Mouse (Mus musculus) forebrain, embryonic 10.5 days (tissue): Measurements from ENCODE around the gene Sipa1l3. TPM values are rescaled to one million over a fixed set of nuclear protein-coding genes. Genes with fewer than 3 reads are reported as not detected.
A peak's percentile ranks its signal among the peaks of the same experiment; 100 is the strongest.

Source experiments
- DNase-seq: peaks from one replicate; pipeline ENCODE4 v3.0.0-alpha.2; 2017; ENCODE audit warnings: low spot score; ENCODE audit errors: extremely low spot score
- H3K27ac ChIP-seq: fragments of 300-500 bp; sonication (generic); 2 replicates; pipeline ENCODE4 v1.5.1; 2016; ENCODE audit warnings: mild to moderate bottlenecking
- H3K27me3 ChIP-seq: fragments of 300-500 bp; sonication (generic); 2 replicates; pipeline ENCODE4 v1.6.1; 2016; ENCODE audit warnings: mild to moderate bottlenecking; ENCODE audit not compliant: poor library complexity, severe bottlenecking
- H3K36me3 ChIP-seq: fragments of 300-500 bp; sonication (generic); replicated peaks from 2 replicates; pipeline ENCODE4 v1.6.1; 2016; ENCODE audit warnings: mild to moderate bottlenecking, moderate library complexity
- H3K4me1 ChIP-seq: fragments of 300-500 bp; sonication (generic); 2 replicates; pipeline ENCODE4 v1.6.1; 2016
- H3K4me3 ChIP-seq: fragments of 300-500 bp; sonication (generic); 2 replicates; pipeline ENCODE4 v1.5.1; 2016; ENCODE audit warnings: mild to moderate bottlenecking, moderate library complexity
- H3K9me3 ChIP-seq: fragments of 300-500 bp; sonication (generic); 2 replicates; pipeline ENCODE4 v1.6.1; 2016; ENCODE audit warnings: mild to moderate bottlenecking, moderate library complexity
- WGBS: fragments of 180-500 bp; shearing (Covaris S2); methylation state at CpG from one replicate; pipeline ENCODE4 v1.1.7; 2016; 5-methylcytosine and 5-hydroxymethylcytosine counted together
- polyA plus RNA-seq: library from polyadenylated mRNA; unstranded; fragments of >200 nt; fragmentation: Nextera tagmentation; extraction: Ambion mirVana; gene quantifications from 2 replicates; pipeline ENCODE4 v1.2.1, GENCODE M21; 2016

Sipa1l3 gene
- polyA plus RNA-seq, 1 experiment from 2014 or later, result 12.4 TPM

DNA sequence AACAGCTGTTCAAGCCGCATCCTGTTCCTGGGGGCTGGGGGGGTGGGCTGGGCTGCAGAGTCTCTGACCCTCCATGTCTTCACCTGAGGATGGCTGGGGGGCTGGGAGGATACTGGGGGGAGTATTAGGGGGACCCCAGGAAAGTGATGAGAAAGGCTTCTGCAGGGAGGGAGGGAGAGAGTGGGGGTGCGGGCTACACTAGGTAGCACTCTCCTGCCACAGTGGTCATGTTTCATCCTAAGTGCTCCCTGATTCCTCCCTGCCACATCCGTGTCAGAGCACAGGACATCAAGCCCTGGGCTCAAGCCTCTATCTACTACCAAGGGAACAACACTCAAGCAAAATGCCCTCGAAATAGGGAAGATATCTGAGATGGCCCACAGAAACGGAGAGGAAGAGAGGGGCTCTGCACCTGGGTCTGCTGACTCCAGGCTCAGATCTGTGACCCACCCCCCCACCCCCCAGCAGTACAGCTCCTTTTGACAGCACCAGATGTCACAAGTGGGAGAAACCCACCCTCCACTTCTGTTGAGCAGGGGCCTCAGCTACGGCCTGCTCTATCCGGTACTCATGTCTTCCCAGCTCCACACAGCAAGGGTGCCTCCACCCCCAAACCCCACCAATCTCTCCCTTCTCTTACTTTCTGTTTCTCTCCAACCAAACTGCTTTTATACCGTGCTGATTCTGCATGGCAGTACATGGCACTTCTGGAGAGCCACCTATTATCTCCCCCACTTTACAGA is 106.4 kb downstream of the Sipa1l3 start:
- Histone ChIP-seq H3K4me3 (no peak overlapping the region), H3K9me3 (no peaks in the 10 kb centered on the region), H3K36me3 (no peaks in the 10 kb centered on the region), H3K4me1 (peaks cover 48% of the 10 kb centered on the region), H3K27me3 (no peaks in the 10 kb centered on the region), H3K27ac (no peak overlapping the region)
- 77% methylated on average over 8 of the region's 8 CpGs for WGBS
- no peak for DNase-seq

GRCm38 (mm10) chr7:29411216-29411816 is 107.1 kb downstream of the Sipa1l3 start:
- Histone ChIP-seq H3K36me3 (no peaks in the 10 kb centered on the region), H3K4me3 (no peak overlapping the region), H3K9me3 (no peaks in the 10 kb centered on the region), H3K27ac (peak overlapping the region; percentile 52), H3K4me1 (peaks cover 41% of the 10 kb centered on the region), H3K27me3 (no peaks in the 10 kb centered on the region)
- 58% methylated on average over 4 of the region's 4 CpGs for WGBS
- DNase-seq, result no peak

GRCm38 (mm10) chr7:29410402-29410801 is 108.0 kb downstream of the Sipa1l3 start:
- peaks cover 35% of the 10 kb centered on the region for H3K4me1 ChIP-seq
- whole genome bisulfite sequencing, result 92% methylated on average over 8 of the region's 8 CpGs
- no peak overlapping the region for H3K4me3 ChIP-seq
- H3K9me3 ChIP-seq, result no peaks in the 10 kb centered on the region
- no peaks in the 10 kb centered on the region for H3K27me3 ChIP-seq
- H3K27ac ChIP-seq, result 0 out of 2 replicates have a peak overlapping the region, but pooled peaks have one; percentile 6
- DNase-seq, result no peak
- peaks cover 5% of the 10 kb centered on the region for H3K36me3 ChIP-seq

DNA sequence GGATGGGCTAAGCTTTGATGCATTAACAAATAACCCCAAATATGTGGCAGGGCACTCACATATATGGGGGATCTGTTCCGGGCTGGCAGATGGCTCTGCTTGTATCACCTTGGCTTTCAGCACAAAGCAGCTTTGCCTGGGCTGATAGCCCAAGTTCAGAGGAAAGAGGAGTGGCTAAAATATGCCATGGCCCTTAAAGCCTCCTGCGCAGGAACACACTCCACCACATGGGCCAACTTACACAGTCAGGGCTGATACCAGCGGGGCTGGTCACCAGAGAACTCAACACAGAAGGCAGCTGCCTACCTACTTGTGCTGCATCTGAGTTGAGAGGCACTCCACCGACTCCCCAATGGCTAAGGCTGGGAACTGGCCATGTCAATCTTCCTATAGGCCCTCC is 111.6 kb downstream of the Sipa1l3 start:
- 93% methylated on average over 4 of the region's 4 CpGs for WGBS
- no peak overlapping the region for H3K27ac ChIP-seq
- no peak overlapping the region for H3K4me3 ChIP-seq

DNA sequence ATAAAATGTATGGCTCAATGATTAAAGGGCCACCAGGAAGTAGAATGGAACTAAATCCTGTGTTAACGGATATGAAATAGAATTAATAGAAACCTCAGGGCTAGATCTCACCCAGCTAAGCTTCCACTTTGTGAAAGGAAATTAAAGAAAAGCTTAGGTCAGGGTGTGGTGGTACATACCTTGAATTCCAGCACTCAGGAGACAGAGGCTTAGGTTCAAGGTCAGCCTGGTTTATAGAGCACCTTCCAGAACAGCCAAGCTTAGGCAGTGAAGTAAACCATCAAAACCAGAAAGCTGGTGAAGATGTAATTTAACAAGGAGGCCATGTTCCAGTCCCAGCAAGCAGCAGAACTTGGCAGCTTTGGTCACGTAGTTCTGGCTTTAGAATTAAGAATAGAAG is 114.3 kb downstream of the Sipa1l3 start:
- Histone ChIP-seq H3K4me1 (no peaks in the 10 kb centered on the region), H3K27me3 (no peaks in the 10 kb centered on the region), H3K36me3 (peaks cover 36% of the 10 kb centered on the region), H3K4me3 (no peak overlapping the region), H3K27ac (no peak overlapping the region), H3K9me3 (no peaks in the 10 kb centered on the region; the same call in 1 of the 2 replicates)
- WGBS, result 93% methylated on average over 2 of the region's 2 CpGs
- no peak for DNase-seq

More for the DNA sequence above, 111.6 kb downstream of the Sipa1l3 start:
- no peaks in the 10 kb centered on the region; the same call in 1 of the 2 replicates for H3K9me3 ChIP-seq
- H3K36me3 ChIP-seq, result peaks cover 15% of the 10 kb centered on the region
- peaks cover 18% of the 10 kb centered on the region for H3K4me1 ChIP-seq
- DNase-seq, result no peak
- H3K27me3 ChIP-seq, result no peaks in the 10 kb centered on the region

- Histone ChIP-seq H3K4me1 (no peaks in the 10 kb centered on the region), H3K36me3 (peaks cover 51% of the 10 kb centered on the region), H3K9me3 (no peaks in the 10 kb centered on the region; the same call in 1 of the 2 replicates), H3K4me3 (no peak overlapping the region), H3K27me3 (no peaks in the 10 kb centered on the region), H3K27ac (no peak overlapping the region)
- WGBS, result 95% methylated on average over 4 of the region's 4 CpGs
- DNase-seq, result no peak
These were observed 116.4 kb downstream of the Sipa1l3 start for GRCm38 (mm10) chr7:29402015-29402414.

GRCm38 (mm10) chr7:29400451-29400850 is 118.0 kb downstream of the Sipa1l3 start:
- H3K36me3 ChIP-seq, result peaks cover 62% of the 10 kb centered on the region
- DNase-seq, result no peak
- H3K4me1 ChIP-seq, result no peaks in the 10 kb centered on the region
- no peaks in the 10 kb centered on the region for H3K27me3 ChIP-seq
- H3K27ac ChIP-seq, result no peak overlapping the region
- H3K9me3 ChIP-seq, result no peaks in the 10 kb centered on the region; the same call in 1 of the 2 replicates
- H3K4me3 ChIP-seq, result no peak overlapping the region
- 98% methylated on average over 8 of the region's 8 CpGs for WGBS

GRCm38 (mm10) chr7:29399056-29399455 is 119.4 kb downstream of the Sipa1l3 start:
- no peak for DNase-seq
- Histone ChIP-seq H3K4me3 (no peak overlapping the region), H3K4me1 (0 out of 2 replicates have a peak, but pooled peaks cover 3% of the 10 kb centered on the region), H3K27ac (no peak overlapping the region), H3K36me3 (peaks cover 72% of the 10 kb centered on the region), H3K9me3 (no peaks in the 10 kb centered on the region; the same call in 1 of the 2 replicates), H3K27me3 (no peaks in the 10 kb centered on the region)
- 97% methylated on average over 9 of the region's 9 CpGs for WGBS

DNA sequence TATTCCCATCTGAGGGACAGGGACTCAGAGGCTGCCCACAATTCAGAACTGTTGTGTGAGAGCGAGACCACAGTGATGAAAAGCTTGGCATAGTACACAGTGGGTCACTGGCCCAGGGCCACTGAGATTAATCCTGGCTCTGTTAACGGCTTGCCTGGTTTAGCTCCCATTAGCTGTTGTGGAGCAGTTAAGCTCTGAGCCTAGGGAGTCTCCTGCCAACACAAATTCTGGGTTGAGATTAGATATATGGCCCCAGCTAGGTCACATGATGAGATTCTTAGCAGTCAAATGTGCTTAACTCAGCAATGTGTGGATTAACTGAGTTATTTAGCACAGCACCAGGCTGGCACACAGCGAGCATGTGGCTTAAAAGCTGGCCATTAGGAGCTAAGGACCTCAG is 121.0 kb downstream of the Sipa1l3 start:
- H3K4me1 ChIP-seq, result 0 out of 2 replicates have a peak, but pooled peaks cover 3% of the 10 kb centered on the region
- no peak for DNase-seq
- no peak overlapping the region for H3K27ac ChIP-seq
- H3K27me3 ChIP-seq, result no peaks in the 10 kb centered on the region
- 86% methylated on average over 3 of the region's 3 CpGs for WGBS
- no peaks in the 10 kb centered on the region for H3K9me3 ChIP-seq
- peaks cover 75% of the 10 kb centered on the region for H3K36me3 ChIP-seq
- no peak overlapping the region for H3K4me3 ChIP-seq

GRCm38 (mm10) chr7:29396943-29397340 is 121.5 kb downstream of the Sipa1l3 start:
- peaks cover 78% of the 10 kb centered on the region for H3K36me3 ChIP-seq
- 96% methylated on average over 16 of the region's 16 CpGs for WGBS

DNA sequence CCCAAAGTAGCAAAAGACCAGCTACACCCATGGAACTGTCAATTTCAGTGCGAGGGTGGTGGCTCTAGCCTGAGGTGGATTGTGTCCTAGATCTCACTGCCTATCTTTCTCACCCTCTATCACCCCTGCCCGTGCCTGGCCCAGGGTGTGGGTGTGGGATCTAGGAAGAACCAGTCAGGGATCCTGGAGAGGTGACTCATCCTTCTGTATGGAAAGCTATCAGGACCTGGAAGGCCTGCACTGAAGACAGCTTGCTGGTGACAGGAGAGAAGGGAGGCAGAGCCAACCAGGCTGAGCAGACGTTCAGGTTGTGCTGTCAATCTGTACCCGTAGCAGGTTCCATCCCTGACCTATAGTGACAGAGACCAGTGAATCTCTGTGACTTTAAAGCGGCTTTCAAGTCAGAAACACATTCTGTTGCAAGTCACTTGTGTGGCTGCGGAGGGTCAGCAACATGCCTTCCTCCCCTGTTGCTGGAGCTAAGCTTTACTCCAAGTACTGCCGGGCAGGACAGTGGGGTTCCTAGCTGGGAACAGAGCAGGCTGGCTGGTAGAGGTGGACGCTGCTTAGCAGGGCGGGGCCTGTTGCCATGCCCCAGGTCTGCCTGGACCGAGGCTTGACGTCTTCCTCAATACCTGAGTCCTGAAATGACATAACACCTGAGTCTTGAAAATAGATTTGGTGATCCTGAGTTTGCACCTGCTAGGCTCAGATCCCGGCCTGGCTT is 122.1 kb downstream of the Sipa1l3 start:
- DNase-seq, result no peak
- H3K9me3 ChIP-seq, result no peaks in the 10 kb centered on the region
- peaks cover 79% of the 10 kb centered on the region for H3K36me3 ChIP-seq
- H3K4me3 ChIP-seq, result no peak overlapping the region
- 92% methylated on average over 12 of the region's 12 CpGs for WGBS
- no peaks in the 10 kb centered on the region for H3K27me3 ChIP-seq
- H3K27ac ChIP-seq, result no peak overlapping the region
- H3K4me1 ChIP-seq, result peaks cover 7% of the 10 kb centered on the region; the same call in 1 of the 2 replicates

More at GRCm38 (mm10) chr7:29396943-29397340, 121.5 kb downstream of the Sipa1l3 start:
- H3K4me1 ChIP-seq, result peaks cover 5% of the 10 kb centered on the region; the same call in 1 of the 2 replicates
- no peak for DNase-seq
- no peaks in the 10 kb centered on the region for H3K9me3 ChIP-seq
- H3K27me3 ChIP-seq, result no peaks in the 10 kb centered on the region
- H3K27ac ChIP-seq, result no peak overlapping the region
- H3K4me3 ChIP-seq, result no peak overlapping the region

DNA sequence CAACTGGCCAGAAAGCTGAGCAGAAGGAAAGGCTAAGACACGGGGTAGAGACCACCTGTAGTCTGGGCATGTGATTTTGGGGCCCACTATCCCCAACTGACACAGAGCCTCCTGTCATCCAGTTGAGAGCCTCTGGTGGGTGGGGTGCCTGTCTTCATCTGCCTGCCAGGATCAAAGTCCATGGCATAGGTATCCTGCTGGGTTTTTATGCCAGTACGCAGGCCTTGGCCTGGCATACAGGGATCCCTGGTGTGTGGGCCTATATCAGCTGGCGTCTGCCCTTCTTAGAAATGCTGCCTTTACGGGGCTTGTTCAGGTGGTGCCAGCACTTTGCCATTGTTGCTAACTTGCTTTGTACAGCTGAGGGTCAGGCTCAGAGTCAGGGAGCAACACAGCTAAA is 123.3 kb downstream of the Sipa1l3 start:
- DNase-seq, result no peak
- Histone ChIP-seq H3K27me3 (no peaks in the 10 kb centered on the region), H3K27ac (no peak overlapping the region), H3K36me3 (peaks cover 72% of the 10 kb centered on the region), H3K4me1 (peaks cover 7% of the 10 kb centered on the region; the same call in 1 of the 2 replicates), H3K9me3 (no peaks in the 10 kb centered on the region), H3K4me3 (no peak overlapping the region)
- WGBS, result 92% methylated on average over 4 of the region's 4 CpGs
